Mouse (Mus musculus): Measurements from ENCODE around the gene Dhx35.
A peak's percentile ranks its signal among the peaks of the same experiment; 100 is the strongest.

Dhx35 gene

DNA sequence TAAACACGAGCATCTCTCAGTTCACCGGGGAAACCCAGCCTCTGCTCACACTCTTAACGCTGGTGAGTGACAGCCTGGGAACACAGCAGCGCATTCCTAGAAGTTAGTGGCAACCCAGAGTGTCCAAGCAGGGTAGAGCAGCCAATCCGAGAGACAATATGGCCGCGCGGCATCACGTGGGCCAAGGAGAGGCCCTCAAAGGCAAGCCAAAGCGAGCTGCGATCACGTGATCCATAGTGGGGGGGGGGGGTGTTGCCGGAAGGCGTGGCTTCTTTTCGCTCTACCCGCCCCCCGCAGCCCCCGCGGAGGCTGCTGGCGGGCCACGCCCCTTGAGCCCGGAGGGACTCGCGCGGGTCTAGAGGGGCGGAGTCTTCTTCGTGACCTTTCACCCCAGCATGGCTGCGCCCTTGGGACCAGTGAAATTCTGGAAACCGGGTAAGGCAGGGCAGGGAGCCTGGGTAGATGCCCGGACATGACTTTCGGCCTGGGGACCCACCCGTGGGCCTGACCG lies at the start of gene Dhx35:
Gene Dhx35, plus strand, starts transcription at position 314 of the 511 bp plus-strand sequence.
- peak; percentile 83 to 91 for DNase-seq (ENCODE audit: low spot score in 2 of 2)

DNA sequence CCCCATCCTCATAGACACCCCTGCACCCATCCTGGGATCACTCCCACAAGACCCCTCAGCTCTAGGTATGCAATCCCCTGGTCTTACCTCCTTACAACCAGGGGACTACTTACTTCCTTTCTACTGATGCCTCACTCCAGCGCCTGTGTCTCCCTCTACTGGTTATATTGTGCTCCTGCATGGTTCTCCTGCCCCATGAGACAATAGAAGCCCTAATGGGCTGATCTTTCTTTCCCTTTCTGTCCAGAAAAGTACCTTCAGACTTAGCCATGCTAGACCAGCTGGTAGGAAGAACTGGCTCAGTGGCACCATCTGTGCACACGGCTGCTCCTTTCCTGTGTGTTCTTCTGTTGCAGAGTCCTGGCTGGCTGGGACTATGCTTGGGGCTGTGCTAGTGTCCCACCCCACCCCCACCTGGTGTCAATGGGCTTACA lies 49.5 kb upstream of the Dhx35 start:
- no peak for DNase-seq (ENCODE audit: low spot score in 2 of 2)

DNA sequence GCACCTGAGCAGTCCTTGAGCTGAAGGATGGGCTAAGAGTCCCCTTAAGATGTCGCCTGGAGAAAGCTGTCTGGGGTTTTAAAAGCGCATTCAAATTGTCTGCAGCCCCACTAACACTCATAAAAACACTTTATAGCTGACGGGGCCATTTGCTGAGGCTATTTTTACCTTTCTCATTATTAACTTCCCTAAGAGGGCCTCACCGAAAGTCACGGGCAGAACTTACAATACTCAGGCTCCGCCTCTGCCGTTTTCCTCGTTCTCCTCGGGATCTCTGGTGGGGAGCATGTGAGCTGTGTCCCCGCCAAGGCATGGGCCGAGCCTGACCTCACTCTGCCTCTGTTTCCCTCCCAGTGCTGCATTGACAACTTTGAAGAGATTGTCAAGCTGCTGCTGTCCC lies 48.4 kb upstream of the Dhx35 start:
- no peak for DNase-seq (ENCODE audit: low spot score in 2 of 2)

DNA sequence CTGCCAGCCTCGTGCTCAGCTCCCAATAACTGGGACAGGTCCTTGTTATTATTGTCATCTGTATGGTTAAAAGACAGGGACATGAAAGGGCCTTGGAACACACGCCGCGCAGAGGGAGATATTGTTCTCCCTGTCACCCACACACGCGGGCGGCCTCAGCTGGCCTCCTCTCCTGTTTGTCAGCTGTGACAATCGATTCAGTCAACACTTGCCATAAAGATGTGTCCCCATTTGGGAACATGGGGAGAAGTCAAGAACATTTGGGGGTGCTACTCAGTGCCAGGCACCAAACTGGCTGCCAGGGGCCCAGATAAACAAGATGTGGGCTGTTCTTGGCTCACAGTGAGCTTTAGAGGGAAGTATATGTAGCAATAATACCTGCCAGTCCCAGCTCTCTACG lies 45.2 kb upstream of the Dhx35 start:
- DNase-seq (ENCODE audit: low spot score in 2 of 2), result no peak

DNA sequence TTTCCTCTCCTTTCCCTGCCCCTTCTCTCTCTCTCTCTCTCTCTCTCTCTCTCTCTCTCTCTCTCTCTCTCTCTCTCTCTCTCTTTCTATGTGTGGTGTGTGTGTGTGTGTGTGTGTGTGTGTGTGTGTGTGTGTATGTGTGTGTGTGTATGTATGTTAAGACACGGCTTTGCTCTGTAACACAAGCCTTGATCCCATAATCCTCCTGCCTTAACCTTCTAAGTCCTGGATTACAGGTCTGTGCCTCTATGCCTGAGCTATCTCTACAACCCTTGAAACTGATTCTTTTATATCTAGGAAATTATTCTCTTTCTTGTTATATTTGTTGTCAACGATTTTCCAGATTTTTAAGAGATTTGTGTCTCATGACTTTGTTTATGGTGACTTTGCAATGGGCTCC lies 34.4 kb upstream of the Dhx35 start:
- no peak for DNase-seq (ENCODE audit: low spot score in 2 of 2)

DNA sequence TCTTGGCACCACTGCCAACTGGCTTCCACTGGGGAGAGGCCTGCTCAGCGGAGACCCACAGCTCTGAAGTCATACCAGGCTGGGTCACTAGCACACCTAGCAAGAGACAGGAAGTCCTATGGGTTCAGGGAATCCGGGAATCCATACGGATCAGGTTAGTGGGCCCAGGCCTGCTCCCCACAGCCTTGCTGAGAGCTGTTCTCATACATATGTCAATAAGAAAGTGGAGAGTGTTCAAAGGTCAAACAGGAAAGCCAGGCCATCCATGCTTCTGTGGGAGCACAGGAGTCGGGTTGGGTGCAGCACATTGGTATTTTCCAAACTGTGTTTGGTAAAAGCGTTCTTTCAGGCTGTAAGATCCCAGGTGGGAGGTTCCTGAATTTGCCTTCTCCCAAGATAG lies 32.3 kb upstream of the Dhx35 start:
- no peak for DNase-seq (ENCODE audit: low spot score in 2 of 2)

DNA sequence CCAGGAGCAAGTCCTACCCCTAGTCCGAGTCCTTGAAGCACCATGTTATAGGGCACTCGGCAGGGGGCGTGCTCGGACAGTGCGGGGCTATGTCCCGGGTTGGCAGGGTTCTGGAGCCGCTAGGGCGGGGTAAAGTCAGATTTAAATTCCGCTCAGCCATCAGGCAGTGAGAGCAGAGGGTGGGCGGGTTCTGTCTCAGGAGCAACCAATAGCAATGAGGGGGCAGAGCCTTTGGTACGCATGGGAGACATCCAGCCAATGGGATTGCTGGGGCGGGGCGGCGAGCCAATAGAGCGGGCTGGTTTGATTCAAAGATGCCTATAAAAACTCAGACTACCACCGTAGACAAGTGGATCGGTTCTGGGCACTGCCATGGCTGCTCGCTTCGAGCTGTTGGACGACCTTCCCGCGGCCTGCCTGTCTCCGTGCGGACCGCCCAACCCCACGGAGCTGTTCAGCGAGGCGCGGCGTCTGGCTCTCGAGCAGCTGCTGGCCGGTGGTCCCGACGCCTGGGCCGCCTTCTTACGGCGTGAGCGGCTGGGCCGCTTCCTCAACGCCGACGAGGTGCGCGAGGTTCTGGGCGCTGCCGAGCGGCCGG lies 26.8 kb upstream of the Dhx35 start, which contains the start of gene Fam83d:
Gene Fam83d, plus strand, starts transcription at position 352 of the 598 bp plus-strand sequence.
- DNase-seq (ENCODE audit: low spot score in 2 of 2), result peak; percentile 86 to 91

DNA sequence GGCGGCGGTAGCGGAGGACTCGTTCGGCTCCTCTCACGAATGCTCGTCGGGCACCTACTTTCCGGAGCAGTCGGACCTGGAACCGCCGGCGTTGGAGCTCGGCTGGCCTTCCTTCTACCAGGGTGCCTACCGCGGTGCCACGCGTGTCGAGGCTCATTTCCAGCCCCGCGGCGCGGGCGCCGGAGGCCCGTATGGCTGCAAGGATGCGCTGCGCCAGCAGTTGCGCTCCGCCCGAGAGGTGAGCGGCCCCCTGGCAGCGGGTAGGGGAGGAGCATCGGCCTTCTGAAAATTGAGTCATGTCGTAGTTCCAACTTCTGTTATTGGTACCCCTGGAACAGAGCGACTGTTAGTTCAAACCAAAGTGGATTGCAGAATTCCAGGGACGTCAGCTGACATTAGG lies 26.3 kb upstream of the Dhx35 start:
- no peak for DNase-seq (ENCODE audit: low spot score in 2 of 2)

DNA sequence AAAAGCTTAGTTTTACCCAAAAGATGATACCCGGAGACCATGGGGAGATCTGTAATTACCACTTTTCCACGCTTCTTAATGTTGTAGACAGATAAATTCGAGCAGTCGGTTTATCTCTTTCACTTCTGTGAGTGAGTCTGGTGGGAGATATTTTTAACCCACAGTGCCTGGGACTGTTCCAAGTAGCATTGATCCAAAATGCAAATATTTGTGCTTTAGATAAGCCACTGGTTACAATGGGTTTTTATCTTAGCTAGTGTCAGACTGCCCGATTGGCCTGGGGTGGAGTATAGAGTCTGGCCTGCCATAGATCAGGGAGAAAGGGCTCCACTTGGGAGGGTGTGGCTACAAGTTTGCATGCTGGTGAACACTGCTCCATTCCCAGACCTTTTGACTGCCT lies 25.8 kb upstream of the Dhx35 start:
- DNase-seq (ENCODE audit: low spot score in 2 of 2), result no peak

DNA sequence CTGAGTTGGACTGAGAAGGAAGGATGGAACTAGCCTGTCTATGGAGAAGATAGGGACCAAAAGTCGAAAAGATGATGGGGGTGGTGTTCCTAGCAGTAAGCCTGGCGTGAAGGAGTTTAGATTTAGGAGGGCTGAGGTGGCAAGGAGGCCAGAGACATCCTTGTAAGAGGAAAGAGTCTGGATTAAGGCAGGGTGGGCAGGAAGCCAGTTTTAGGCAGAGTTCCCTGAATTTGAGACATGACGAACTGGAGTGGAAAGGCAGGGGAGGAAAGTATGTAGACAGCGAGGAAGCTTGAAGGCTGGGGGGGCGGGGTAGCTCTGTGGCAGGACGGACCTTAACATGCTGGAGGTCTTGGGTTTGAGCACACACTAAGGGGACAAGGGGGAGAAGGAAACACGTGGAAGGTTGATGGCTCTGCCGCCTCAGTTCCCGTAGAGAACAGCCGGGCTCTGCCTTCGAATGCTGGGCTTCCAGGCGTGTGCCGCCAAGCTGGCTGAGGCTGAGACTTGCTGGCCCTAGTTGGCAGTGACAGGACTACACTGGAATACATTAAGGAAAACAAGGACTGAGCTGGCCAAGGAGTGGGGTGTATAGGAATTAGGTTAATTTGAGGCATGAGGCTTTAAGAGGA lies 24.4 kb upstream of the Dhx35 start:
- no peak for DNase-seq (ENCODE audit: low spot score in 2 of 2)

DNA sequence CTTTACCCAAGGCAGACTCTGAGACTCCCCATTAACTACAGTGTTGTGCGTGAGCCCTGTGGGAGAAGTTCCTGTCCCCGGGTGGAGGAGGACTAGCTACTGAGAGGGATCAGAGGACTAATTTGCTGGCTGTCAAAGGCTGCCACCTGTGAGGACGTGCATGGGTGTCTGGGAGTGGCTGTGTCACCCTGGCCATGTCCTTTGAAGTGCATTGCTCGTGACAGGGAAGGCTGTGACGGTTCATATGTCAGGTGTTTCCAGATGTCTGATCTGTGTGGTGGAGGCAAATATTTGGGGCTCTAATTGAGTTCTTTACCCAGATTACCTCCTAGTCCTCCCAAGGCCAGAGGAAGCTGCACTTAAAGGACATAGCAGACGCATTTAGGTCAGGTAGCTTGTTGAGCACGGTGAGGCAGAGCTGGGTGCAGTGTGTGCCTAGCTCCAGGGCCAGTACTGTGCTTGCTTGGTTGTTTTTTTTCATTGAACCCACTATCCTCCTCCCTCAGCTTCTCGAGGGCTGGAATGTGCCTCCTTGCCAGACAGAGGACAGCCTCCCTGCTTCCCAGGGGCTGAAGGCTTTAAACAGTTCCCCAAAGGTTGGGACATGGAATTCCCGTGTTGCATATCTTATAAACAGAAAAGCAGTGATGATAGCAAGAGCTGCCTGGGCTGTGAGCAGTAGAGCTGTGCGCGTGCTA lies 23.4 kb upstream of the Dhx35 start:
- DNase-seq (ENCODE audit: low spot score in 2 of 2), result no peak

DNA sequence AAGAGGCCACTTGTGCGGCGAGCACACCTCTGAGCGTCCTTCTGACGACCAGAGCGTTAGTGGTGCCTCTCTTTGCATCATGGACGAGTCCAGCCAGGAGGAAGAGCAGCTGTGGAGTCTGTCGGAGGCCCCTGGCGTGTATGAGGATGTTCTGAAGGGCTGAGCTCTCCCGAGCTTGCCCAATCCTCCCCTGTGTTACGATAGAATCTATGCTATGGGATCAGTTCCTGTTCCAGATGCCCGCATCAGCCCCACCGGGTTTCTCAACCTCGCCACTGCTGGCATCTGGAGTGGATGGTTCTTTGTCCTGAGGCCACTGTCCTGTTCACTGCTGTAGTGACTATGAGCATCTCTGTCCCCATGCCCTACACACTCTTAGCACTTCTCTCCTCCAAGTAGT lies 21.8 kb upstream of the Dhx35 start:
- no peak for DNase-seq (ENCODE audit: low spot score in 2 of 2)

DNA sequence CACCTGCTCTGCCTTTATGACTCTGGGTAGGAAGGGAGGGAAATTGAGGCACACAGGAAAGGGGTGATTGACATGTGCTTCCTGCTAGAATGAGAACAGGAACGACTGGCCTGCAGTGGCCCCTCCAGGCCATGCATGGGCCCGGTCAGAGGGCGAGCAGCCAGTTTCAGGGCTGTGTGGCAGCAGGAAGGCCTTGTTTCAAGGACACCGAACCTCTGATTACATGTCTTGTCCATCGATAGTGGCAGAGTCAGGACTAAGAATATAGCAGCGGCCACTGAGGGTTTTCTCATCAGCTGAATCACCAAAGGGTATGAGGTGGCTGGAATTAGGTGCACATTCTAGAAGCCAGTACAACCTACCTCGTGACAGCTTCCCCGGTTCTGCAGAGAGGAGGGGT lies 19.7 kb upstream of the Dhx35 start:
- no peak for DNase-seq (ENCODE audit: low spot score in 2 of 2)

DNA sequence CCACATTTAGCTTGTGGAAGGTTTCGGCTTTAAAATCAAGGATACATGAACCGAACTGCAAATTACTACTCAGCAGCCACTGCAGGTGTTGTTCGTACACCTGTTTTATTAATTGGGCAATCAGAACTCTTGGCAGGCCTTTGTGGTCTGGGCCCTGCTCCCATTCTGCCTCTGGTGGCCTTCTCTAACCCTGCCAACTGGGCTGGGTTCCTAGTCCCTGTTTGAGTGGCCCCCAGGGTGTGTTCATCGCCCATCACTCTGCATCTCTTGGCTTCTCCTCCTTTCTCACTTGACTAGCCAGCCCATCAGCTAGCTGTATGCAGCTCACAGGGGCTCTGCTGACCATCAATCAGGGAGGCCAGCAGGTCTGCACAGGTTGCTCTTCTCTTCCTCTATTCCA lies 17.9 kb upstream of the Dhx35 start:
- no peak for DNase-seq (ENCODE audit: low spot score in 2 of 2)

DNA sequence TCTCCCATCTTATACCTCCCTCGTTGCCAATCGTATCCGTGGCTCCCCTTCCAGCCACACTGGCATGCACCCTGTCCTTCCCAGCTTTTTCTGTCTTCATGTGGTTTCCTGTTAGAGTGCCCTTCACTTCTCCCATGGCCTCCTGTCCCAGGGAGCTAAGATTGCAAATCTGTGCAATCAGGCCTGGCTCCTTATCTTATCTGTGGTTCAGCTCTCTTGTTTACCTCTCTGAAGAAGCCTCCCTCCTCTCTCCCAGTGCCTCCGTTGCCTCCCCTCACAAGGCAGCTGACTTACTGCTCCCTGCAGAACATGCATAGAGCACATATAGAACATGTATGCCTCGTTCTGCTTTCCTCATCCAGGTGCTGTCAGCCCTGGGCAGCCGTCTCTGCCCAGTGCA lies 17.1 kb upstream of the Dhx35 start:
- no peak for DNase-seq (ENCODE audit: low spot score in 2 of 2)

DNA sequence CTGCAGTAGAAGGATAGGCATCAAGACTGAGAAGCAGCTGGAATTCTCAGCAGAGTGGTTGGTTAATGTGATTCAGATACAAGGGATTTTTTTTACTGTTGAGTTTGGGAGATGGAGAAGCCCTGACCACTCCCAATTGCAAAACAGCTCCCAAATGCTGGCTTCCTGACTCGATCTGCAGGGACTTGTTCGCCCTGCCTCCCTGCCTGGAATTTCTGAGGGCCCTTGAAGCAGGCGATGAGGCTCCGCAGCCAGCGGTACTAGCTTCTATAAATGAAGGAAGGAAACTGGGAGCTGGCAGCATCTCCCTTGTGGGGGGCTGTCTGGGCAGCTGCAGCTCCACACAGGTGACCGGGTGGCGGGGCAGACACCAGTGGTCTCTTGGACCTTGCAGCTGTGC lies 16.3 kb upstream of the Dhx35 start:
- no peak for DNase-seq (ENCODE audit: low spot score in 2 of 2)

DNA sequence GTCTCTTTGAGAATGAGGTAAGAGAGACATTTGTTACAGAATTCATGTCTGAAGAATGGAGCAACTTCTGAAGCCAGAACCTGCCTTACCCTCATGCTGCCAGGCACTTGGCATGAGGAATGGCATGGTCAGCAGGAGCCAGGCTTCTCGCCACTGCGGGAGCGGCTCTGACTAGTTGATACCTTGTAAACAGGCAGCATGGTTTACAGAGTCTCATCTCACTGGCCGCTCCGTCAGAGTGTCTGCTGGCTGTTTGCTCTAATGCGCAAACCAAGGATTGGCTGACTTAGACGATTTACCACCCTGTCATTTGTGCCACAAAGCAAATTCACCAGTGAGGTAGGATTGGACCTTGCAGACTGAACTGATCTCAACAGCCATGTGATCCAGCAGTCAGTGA lies 13.5 kb upstream of the Dhx35 start:
- DNase-seq (ENCODE audit: low spot score in 2 of 2), result no peak

DNA sequence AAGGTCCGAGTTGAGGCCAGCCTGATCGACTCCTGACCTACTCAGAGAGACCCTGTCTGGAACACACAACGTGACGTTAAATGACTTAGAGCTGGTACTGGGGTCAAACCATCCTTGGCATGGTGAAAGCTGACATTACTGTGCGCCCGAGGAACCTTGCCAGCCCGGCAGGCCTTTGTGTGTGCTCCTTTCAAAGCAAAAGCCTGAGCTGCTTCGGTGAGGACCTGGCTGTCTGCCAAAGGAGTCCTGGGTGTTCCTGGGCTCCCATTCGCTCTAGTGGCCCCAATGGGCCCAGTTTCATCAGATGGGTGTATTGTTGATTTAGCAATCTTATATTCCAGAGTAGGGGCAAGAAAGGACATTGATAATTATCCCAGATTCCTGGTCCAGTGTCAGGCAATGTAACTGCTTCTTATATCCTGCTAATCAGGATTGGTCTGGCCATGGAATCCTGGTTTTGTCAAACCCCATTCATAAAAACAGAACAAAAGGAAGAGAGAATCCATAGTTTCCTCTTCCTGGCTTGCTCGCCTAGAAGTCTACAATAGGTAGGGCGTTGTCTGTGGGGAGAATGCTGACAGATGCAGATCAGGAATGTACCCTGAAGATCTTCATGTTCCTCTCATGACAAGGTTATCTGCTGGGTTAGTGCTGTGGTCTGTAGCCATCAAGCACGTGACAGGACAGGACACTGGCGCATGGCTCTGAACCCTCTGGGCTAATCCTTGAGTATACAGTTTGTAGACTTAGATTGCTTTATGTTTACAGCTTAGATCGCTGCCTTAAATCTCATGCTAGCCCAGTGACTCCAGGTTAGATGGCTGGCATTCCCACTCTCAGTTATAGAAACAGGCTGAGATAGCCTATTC lies 7.4 kb upstream of the Dhx35 start:
- DNase-seq (ENCODE audit: low spot score in 2 of 2), result no peak

DNA sequence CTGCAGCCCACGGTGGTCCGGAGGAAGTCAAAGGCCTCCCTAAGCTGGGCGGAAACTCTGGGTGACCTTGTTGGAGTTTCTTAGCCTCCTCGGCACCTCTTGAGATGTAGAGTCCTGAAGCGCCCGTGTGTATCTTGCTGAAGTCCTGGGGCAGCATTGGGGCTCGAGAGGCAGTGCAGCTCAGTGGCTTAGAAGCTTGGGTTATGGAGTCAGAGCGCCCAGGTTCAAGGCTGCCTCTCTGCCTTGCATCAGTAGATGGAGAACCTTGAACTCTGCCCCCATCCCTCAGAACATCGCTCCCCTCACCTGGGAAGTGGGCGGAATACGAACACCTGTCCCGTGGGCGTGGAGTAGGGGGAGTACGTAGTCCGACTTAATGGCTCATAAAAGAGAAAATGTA lies 436 bp downstream of the Dhx35 start:
- no peak for DNase-seq (ENCODE audit: low spot score in 2 of 2)

DNA sequence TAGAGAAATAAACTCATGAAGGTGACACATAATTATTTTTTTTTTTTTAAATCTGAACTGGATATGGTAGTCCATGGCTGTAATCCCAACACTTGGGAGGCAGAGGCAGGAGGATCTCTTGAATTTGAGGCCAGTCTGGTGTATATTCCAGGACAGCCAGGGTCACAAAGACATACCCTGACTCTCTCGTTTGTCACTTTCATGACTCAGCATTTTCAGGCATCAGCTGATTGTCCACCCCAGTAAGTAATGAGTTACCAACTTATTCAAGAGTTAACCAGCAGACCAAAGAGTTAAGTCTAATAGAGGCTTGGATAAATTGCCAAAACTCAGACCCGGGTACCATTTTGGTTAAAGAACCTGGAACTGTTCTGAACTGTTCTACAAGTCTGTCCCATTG lies 1.3 kb downstream of the Dhx35 start:
- DNase-seq (ENCODE audit: low spot score in 2 of 2), result no peak

DNA sequence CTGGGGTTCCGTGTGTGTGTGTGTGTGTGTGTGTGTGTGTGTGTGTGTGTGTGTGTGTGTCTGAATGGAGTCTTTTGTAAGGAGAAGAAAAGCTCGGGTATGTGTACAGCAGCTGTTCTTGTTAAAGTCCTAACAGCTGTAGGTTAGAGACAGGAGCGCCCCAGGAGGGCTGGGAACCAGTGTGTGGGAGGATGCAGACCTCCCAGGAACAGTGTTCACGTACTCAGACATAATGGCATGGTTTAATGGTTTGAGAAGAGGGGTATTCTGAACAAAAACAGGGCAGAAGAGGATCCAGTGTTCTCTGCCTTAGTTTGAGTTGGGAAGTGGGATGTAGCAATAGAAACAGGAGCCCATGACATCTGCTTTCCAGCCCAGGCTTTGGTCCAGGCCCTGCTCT lies 4.7 kb downstream of the Dhx35 start:
- no peak for DNase-seq (ENCODE audit: low spot score in 2 of 2)

DNA sequence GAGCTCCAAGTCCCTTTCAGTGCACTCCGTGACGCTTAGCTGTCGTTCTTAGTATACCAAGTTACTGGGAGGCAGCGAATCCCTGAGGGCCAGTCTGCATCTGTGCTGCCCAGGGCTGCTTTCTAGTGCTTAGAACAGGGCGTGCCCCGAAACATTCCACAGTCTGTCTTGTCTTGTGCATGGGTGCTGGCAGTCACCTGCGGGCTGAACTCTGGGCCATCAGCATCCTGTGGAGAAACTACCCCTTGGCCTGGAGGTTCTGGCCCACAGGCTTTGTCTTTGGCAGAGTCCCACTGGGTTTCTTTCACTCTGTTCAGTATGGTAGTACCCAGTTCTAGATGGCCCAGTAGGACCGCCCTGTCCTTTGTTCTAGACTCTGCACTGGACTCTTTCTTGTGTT lies 6.2 kb downstream of the Dhx35 start:
- no peak for DNase-seq (ENCODE audit: low spot score in 2 of 2)

Data from frontal cortex, postnatal 25 days (tissue).